Mouse (Mus musculus) megakaryocyte, embryonic 14.5 days (primary cell): ENCODE data around the gene Tspyl3. TPM values are rescaled to one million over a fixed set of nuclear protein-coding genes. Genes with fewer than 3 reads are reported as not detected.

Experiments used
- H3K27me3 ChIP-seq: replicated peaks from 2 replicates; pipeline ENCODE3; 2012; ENCODE audit warnings: inconsistent platforms
- H3K36me3 ChIP-seq: replicated peaks from 2 replicates; pipeline ENCODE3; 2012; ENCODE audit warnings: low read length, inconsistent platforms, mixed read lengths
- H3K4me1 ChIP-seq: 2 replicates; pipeline ENCODE4 v1.6.1; 2012; ENCODE audit warnings: inconsistent platforms
- H3K4me3 ChIP-seq: replicated peaks from 2 replicates; pipeline ENCODE3; 2012; ENCODE audit warnings: moderate library complexity, mild to moderate bottlenecking, inconsistent platforms
- H3K9me3 ChIP-seq: 2 replicates; pipeline ENCODE4 v1.6.1; 2012; ENCODE audit warnings: inconsistent platforms
- FLI1 ChIP-seq: IDR thresholded peaks from 2 replicates; pipeline ENCODE4 v1.6.1; 2012; ENCODE audit warnings: low read length, inconsistent platforms, mixed read lengths
- GATA1 ChIP-seq: IDR thresholded peaks from 3 replicates; pipeline ENCODE4 v1.6.1; 2012; ENCODE audit warnings: mixed read lengths, low read length, inconsistent platforms, borderline replicate concordance
- polyA plus RNA-seq: library from polyadenylated mRNA; stranded (reverse); fragments of >175 nt; gene quantifications from 2 replicates; pipeline ENCODE4 v1.2.3, GENCODE M21; 2012; ENCODE audit warnings: low replicate concordance; ENCODE audit not compliant: insufficient read depth

Tspyl3 gene
- polyA plus RNA-seq, 1 experiment, result 3.3 TPM

DNA sequence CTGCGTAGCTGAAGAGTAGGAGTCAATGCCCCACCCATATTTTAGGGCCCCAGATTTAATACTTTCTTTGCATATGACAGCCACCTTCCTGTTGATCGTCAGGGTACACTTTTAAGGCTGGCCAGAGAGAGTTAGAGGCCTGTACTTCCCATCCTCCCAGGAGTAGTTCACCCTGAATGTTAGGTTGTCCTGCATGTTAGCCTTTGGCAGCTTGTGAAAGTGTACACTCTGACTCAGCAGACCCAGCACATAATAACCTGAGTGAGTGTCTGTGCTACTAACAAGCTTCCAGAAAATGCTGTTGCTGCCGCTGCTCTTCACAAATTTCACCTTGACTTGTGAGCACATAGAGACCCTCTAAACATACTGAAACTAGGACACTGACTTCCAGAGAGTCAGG, 48.1 kb downstream of the Tspyl3 start:
- H3K4me3 ChIP-seq, result no peak overlapping the region
- peaks cover 70% of the 10 kb centered on the region for H3K36me3 ChIP-seq
- H3K9me3 ChIP-seq, result no peaks in the 10 kb centered on the region
- no peak for TF ChIP-seq FLI1
- no peak for TF ChIP-seq GATA1
- peaks cover 42% of the 10 kb centered on the region for H3K4me1 ChIP-seq
- H3K27me3 ChIP-seq, result no peaks in the 10 kb centered on the region

DNA sequence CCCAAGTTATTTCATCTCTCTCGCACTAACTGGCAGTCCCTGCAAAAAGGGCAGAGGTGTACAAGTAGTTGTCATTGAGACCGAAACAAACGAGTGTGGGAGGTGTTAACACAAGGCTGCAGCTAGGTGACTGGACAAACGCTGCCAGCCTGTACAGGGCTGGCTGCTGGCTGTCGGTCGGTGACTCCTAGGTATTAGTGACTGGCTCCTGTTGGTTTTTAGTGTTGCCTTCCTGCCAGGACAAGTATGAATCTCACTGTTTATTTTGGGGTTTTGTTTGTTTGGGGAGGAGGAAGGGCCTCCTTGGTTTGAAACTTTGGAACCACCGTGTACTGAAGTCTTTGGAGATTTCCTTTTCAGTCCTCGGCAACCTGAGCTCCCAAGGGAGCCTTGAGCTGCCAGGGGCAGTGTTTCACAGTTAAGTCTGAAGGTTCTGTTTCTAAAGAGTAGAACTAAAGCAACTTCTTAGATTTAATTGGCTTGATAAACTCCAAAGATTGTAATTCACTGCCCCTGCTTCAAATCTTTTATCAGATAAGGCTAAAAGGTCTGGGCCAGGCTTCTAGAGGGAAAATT, 49.2 kb downstream of the Tspyl3 start:
- H3K27me3 ChIP-seq, result no peaks in the 10 kb centered on the region
- no peaks in the 10 kb centered on the region for H3K9me3 ChIP-seq
- no peak overlapping the region for H3K4me3 ChIP-seq
- TF ChIP-seq FLI1, result no peak
- no peak for TF ChIP-seq GATA1
- peaks cover 67% of the 10 kb centered on the region for H3K36me3 ChIP-seq
- H3K4me1 ChIP-seq, result peaks cover 52% of the 10 kb centered on the region

Other genes starting within 250 kb of the Tspyl3 start
- gene Pdrg1, start 210.0 kb downstream of the Tspyl3 start, polyA plus RNA-seq, result 9.7 and 47.3 TPM in 2 replicates
- gene Xkr7, start 193.6 kb downstream of the Tspyl3 start, polyA plus RNA-seq, result not detected in 2 replicates
- not detected in 2 replicates for gene Ccm2l, start 159.5 kb downstream of the Tspyl3 start, polyA plus RNA-seq
- 1.9 and 8.1 TPM in 2 replicates for gene Hck, start 117.0 kb downstream of the Tspyl3 start, polyA plus RNA-seq
- gene Tm9sf4, start 64.1 kb downstream of the Tspyl3 start, polyA plus RNA-seq, result 23.8 and 32.4 TPM in 2 replicates
- 5.7 and 6.8 TPM in 2 replicates for gene Plagl2, start 16.0 kb upstream of the Tspyl3 start, polyA plus RNA-seq
- gene Pofut1, start 16.1 kb upstream of the Tspyl3 start, polyA plus RNA-seq, result 2.1 and 3.0 TPM in 2 replicates
- gene Kif3b, start 66.0 kb upstream of the Tspyl3 start, polyA plus RNA-seq, result 0.89 TPM in 1 of 2 replicates, not detected in the other
- gene Asxl1, start 120.4 kb upstream of the Tspyl3 start, polyA plus RNA-seq, result 1.3 and 2.1 TPM in 2 replicates